20 mouse cellular contexts compared by ENCODE assay signal in genomic region chr16:22414205-22414754, GRCm38 (mm10). TPM values are rescaled to one million over a fixed set of nuclear protein-coding genes. Genes with fewer than 3 reads are reported as not detected.
DNase-seq lines count a peak whose midpoint lies in the region; ATAC-seq and TF ChIP-seq lines count a peak whose summit lies in the region.
"Had no signal": no experiment of that assay in that cellular context is flagged by ENCODE, and none has a peak within 500 bp of the region (broad histone marks: within the 10 kb centered on the region; RNA-seq: fewer than 3 reads in every experiment).

No protein-coding gene starts in this region.

- H3K36me3 ChIP-seq in megakaryocyte, embryonic 14.5 days (replicated peaks; ENCODE audit: low read length): peaks cover 50% of the 10 kb centered on the region
- H3K36me3 ChIP-seq in E14TG2a.4 (ENCODE audit: insufficient read depth, low read length) (peaks cover 80% of the 10 kb centered on the region), ES-E14 (ENCODE audit: control insufficient read depth, insufficient read depth, low read length, poor library complexity, severe bottlenecking) (peaks cover 28% of the 10 kb centered on the region)
- no peaks in the 10 kb centered on the region for H3K36me3 ChIP-seq in forebrain, postnatal 0 days (ENCODE audit: insufficient read depth)
- H3K36me3 ChIP-seq: forebrain, embryonic 12.5 days; hindbrain, embryonic 12.5 days had no signal

- 90% methylated on average over 9 of the region's 9 CpGs for WGBS in forebrain, postnatal 0 days

- H3K4me3 ChIP-seq in megakaryocyte, embryonic 14.5 days (replicated peaks): peak overlapping the region; percentile 43
- H3K4me3 ChIP-seq in E14TG2a.4 (replicated peaks; ENCODE audit: low read length) (peak overlapping the region; percentile 86), ES-E14 (ENCODE audit: insufficient read depth in 1 of 2, low read depth in 1 of 2, low read length in 2 of 2, poor library complexity in 1 of 2, severe bottlenecking in 1 of 2) (no peak overlapping the region)
- no peak overlapping the region for H3K4me3 ChIP-seq in forebrain, postnatal 0 days (ENCODE audit: low read depth, low read length)
- H3K4me3 ChIP-seq: embryonic facial prominence, embryonic 13.5 days; forebrain, embryonic 12.5 days; heart, embryonic 10.5 days; hindbrain, embryonic 12.5 days had no signal

- in situ Hi-C loops in ES-E14 (cut with MboI; ENCODE audit: low sequenced_read_pairs in 2 of 2, unreplicated experiment in 2 of 2): loop anchor here in 1 of 2 experiments (25.0 kb wide), 1 partner anchor 698 kb away; the partner anchor contains the start of gene Eif4a2

- no peak for TF ChIP-seq CTCF in E14TG2a.4 (conservative IDR thresholded peaks at IDR 0.05; ENCODE audit: low read length)
- no peak for TF ChIP-seq CTCF in forebrain, postnatal 0 days (IDR thresholded peaks at IDR 0.05; ENCODE audit: low read depth)

- no peak for DNase-seq in ES-E14 (ENCODE audit: low read depth, low spot score)
- no peak for DNase-seq in forebrain, postnatal 0 days
- DNase-seq in adrenal gland, adult (ENCODE audit: inconsistent age in 2 of 2, low spot score in 1 of 2): no peak
- DNase-seq: adrenal gland, adult 8-10 months; cerebellum, adult 18-20 months; cerebellum, adult 9-11 months; cerebellum, postnatal 36 days; gastrocnemius, postnatal 36 days; heart, adult 11 months; heart, postnatal 10 days; heart, postnatal 4 days had no signal

- no peaks in the 10 kb centered on the region for H3K9me3 ChIP-seq in megakaryocyte, embryonic 14.5 days
- no peaks in the 10 kb centered on the region for H3K9me3 ChIP-seq in E14TG2a.4 (ENCODE audit: low read length)
- no peaks in the 10 kb centered on the region for H3K9me3 ChIP-seq in ES-E14 (ENCODE audit: control insufficient read depth, insufficient read depth, low read depth, low read length)
- no peaks in the 10 kb centered on the region for H3K9me3 ChIP-seq in forebrain, postnatal 0 days (ENCODE audit: low read length)
- H3K9me3 ChIP-seq: embryonic facial prominence, embryonic 13.5 days; forebrain, embryonic 12.5 days; heart, embryonic 10.5 days; hindbrain, embryonic 12.5 days had no signal

- peak overlapping the region; percentile 50; the same call in 1 of the 2 replicates for H3K9ac ChIP-seq in ES-E14 (ENCODE audit: insufficient read depth, low read depth, low read length, poor library complexity, severe bottlenecking)
- H3K9ac ChIP-seq in forebrain, postnatal 0 days: no peak overlapping the region
- H3K9ac ChIP-seq: embryonic facial prominence, embryonic 13.5 days; forebrain, embryonic 12.5 days; hindbrain, embryonic 12.5 days had no signal

- H3K27me3 ChIP-seq in megakaryocyte, embryonic 14.5 days (replicated peaks): no peaks in the 10 kb centered on the region
- no peaks in the 10 kb centered on the region for H3K27me3 ChIP-seq in E14TG2a.4 (ENCODE audit: insufficient read depth, low read length)
- no peaks in the 10 kb centered on the region for H3K27me3 ChIP-seq in forebrain, postnatal 0 days (ENCODE audit: insufficient read depth, low read length)
- H3K27me3 ChIP-seq: embryonic facial prominence, embryonic 13.5 days; forebrain, embryonic 12.5 days; hindbrain, embryonic 12.5 days had no signal

- peak overlapping the region; percentile 98; the same call in 1 of the 2 replicates for H3K27ac ChIP-seq in ES-E14 (ENCODE audit: insufficient read depth, low read depth, low read length, poor library complexity, severe bottlenecking)
- no peak overlapping the region for H3K27ac ChIP-seq in forebrain, postnatal 0 days (ENCODE audit: low read depth, low read length)
- H3K27ac ChIP-seq: embryonic facial prominence, embryonic 13.5 days; forebrain, embryonic 12.5 days; heart, embryonic 10.5 days; hindbrain, embryonic 12.5 days had no signal

- H3K4me2 ChIP-seq in forebrain, postnatal 0 days (ENCODE audit: low read depth): no peak overlapping the region
- H3K4me2 ChIP-seq: embryonic facial prominence, embryonic 13.5 days; forebrain, embryonic 12.5 days; hindbrain, embryonic 12.5 days had no signal

- no peak for ATAC-seq in megakaryocyte, adult 5-6 weeks (ENCODE audit: poor library complexity, severe bottlenecking)
- no peak for ATAC-seq in forebrain, postnatal 0 days
- ATAC-seq: forebrain, embryonic 16.5 days; hindbrain, embryonic 16.5 days had no signal

- H3K4me1 ChIP-seq in megakaryocyte, embryonic 14.5 days: peaks cover 80% of the 10 kb centered on the region
- H3K4me1 ChIP-seq in E14TG2a.4 (replicated peaks; ENCODE audit: low read depth, low read length): peaks cover 78% of the 10 kb centered on the region
- peaks cover 29 to 42% of the 10 kb centered on the region in 2 experiments for H3K4me1 ChIP-seq in ES-E14 (ENCODE audit: control insufficient read depth in 2 of 2, insufficient read depth in 2 of 2, low read length in 2 of 2, poor library complexity in 1 of 2)
- H3K4me1 ChIP-seq in forebrain, postnatal 0 days (ENCODE audit: insufficient read depth): no peaks in the 10 kb centered on the region
- H3K4me1 ChIP-seq: embryonic facial prominence, embryonic 13.5 days; forebrain, embryonic 12.5 days had no signal

TF ChIP-seq in ES-E14, 5 proteins besides CTCF, POLR2A, EP300 and RAD21:
- TF ChIP-seq HCFC1 (IDR thresholded peaks at IDR 0.05; ENCODE audit: borderline replicate concordance, insufficient read depth, low read length): no peak
- TF ChIP-seq CHD2 (IDR thresholded peaks at IDR 0.05; ENCODE audit: low read depth, low read length): no peak
- no peak for TF ChIP-seq ZC3H11A (IDR thresholded peaks at IDR 0.05; ENCODE audit: borderline replicate concordance, low read depth, low read length)
- no peak for TF ChIP-seq MAFK (IDR thresholded peaks at IDR 0.05; ENCODE audit: insufficient read depth, low read depth, low read length)
- no peak for TF ChIP-seq ZNF384 (IDR thresholded peaks at IDR 0.05; ENCODE audit: low read depth, low read length)

RNA-seq across cellular contexts. Expression of gene Etv5, which starts 25.2 kb away (rescaled TPM):
- 1.4 and 10.4 TPM in 2 replicates for polyA plus RNA-seq in megakaryocyte, embryonic 14.5 days (2012; ENCODE audit: insufficient read depth, low replicate concordance)
- total RNA-seq in megakaryocyte, adult 5-6 weeks (2015): 0.96 and 2.1 TPM in 2 replicates
- total RNA-seq in megakaryocyte, adult 5-6 weeks (2017): 0.81 and 2.2 TPM in 2 replicates
- total RNA-seq in ES-E14 (2012; rRNA removed): 136 and 147 TPM in 2 replicates
- total RNA-seq in forebrain, postnatal 0 days (2014; rRNA removed): 30.5 and 37.4 TPM in 2 replicates
- polyA plus RNA-seq in forebrain, postnatal 0 days (2015; fragmentation: Nextera tagmentation; extraction: Ambion mirVana): 28.6 and 32.5 TPM in 2 replicates

Comparison
In these comparisons a context has a peak if more than half of its experiments do, and no peak if none do; other contexts are left out.
1. H3K4me3 ChIP-seq: peak in megakaryocyte, embryonic 14.5 days (single experiment) and E14TG2a.4 (single experiment); none in ES-E14 (0 of 2) and forebrain, postnatal 0 days (single experiment).